Mouse (Mus musculus) ES-Bruce4 (cell line): ENCODE measurements at regions not wholly inside any gene's neighbourhood (a gene's known extent, or its start where the extent isn't known, plus 50 kb on each side); places are given as distances from the start of the nearest gene placed in this dataset.

ENCODE experiments used
- H3K27ac ChIP-seq: 2 replicates; pipeline ENCODE4 v1.5.1; 2012; ENCODE audit warnings: low read length, inconsistent platforms; ENCODE audit not compliant: insufficient read depth
- H3K27me3 ChIP-seq: 2 replicates; pipeline ENCODE4 v1.6.1; 2012; ENCODE audit warnings: mild to moderate bottlenecking, low read length, inconsistent platforms; ENCODE audit not compliant: control insufficient read depth, poor library complexity, insufficient read depth, severe bottlenecking
- H3K36me3 ChIP-seq: 2 replicates; pipeline ENCODE4 v1.6.1; 2012; ENCODE audit warnings: inconsistent platforms, mild to moderate bottlenecking, low read length, moderate library complexity; ENCODE audit not compliant: control insufficient read depth, poor library complexity, insufficient read depth, severe bottlenecking
- H3K4me1 ChIP-seq: one replicate; pipeline ENCODE4 v1.8.1; 2011; ENCODE audit warnings: low read length; ENCODE audit not compliant: control insufficient read depth, insufficient read depth
- H3K4me3 ChIP-seq: 2 replicates; pipeline ENCODE4 v1.5.1; 2011; ENCODE audit warnings: low read depth, mild to moderate bottlenecking, low read length
- H3K9ac ChIP-seq: 2 replicates; pipeline ENCODE4 v1.6.1; 2012; ENCODE audit warnings: low read depth, mild to moderate bottlenecking, inconsistent platforms; ENCODE audit not compliant: poor library complexity, severe bottlenecking
- H3K9me3 ChIP-seq: replicated peaks from 2 replicates; pipeline ENCODE4 v1.6.1; 2012; ENCODE audit warnings: mild to moderate bottlenecking, low read length, inconsistent platforms; ENCODE audit not compliant: control insufficient read depth, poor library complexity, insufficient read depth, severe bottlenecking
- CTCF ChIP-seq: IDR thresholded peaks from one replicate; pipeline ENCODE4 v1.8.1; 2011; ENCODE audit warnings: low read depth, low read length
- EP300 ChIP-seq: IDR thresholded peaks from 2 replicates; pipeline ENCODE4 v1.6.1; 2011; ENCODE audit warnings: low read depth, low read length; ENCODE audit not compliant: insufficient read depth
- POLR2A ChIP-seq: IDR thresholded peaks from one replicate; pipeline ENCODE4 v1.8.1; 2011; ENCODE audit warnings: low read length; ENCODE audit not compliant: insufficient read depth

DNA sequence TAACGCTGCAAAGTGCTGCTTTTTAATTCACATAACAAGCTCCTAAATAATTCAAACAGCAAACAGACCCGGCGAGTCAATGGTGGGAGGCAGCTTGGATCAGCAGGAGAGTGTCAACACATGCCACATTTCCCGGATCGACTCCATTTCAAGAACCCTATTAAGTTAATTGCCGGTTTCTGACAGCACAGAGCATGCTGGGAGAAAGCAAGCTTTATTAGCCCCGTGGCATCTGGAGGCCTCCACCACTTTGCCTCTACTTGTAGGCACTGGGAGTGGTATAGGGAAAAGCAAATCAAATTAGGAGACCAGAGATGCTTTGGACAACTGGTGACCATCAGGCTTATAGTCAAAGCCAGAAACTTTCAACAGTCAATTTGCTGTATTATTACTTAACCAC, 188.5 kb downstream of the Emx2 start:
- Histone ChIP-seq H3K27me3 (no peaks in the 10 kb centered on the region), H3K4me1 (no peaks in the 10 kb centered on the region), H3K9me3 (no peaks in the 10 kb centered on the region), H3K36me3 (no peaks in the 10 kb centered on the region), H3K4me3 (no peak overlapping the region), H3K9ac (no peak overlapping the region), H3K27ac (no peak overlapping the region)
- TF ChIP-seq POLR2A: no peak
- TF ChIP-seq CTCF: no peak
- TF ChIP-seq EP300: no peak

DNA sequence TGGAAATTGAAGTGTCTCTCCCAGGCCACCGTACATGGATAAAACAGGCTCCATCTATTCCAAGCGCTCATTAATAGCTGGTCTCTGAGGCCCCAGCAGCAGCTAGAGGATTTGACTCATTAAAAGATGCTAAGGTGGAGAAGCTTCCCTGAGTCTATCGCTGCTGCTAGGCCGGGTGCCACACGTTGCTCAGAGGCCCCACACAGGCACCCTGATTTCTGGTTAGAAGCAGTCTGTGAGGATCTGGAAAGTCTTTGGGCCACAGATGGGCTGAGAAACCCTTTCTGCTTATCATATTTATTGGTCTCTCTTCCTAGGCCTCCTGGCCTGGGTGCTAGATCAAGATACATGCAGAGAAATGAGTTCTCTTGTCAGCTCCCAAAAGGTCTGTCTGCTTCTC, 191.2 kb downstream of the Emx2 start:
- Histone ChIP-seq H3K9ac (no peak overlapping the region), H3K36me3 (no peaks in the 10 kb centered on the region), H3K4me1 (no peaks in the 10 kb centered on the region), H3K4me3 (no peak overlapping the region), H3K27ac (no peak overlapping the region), H3K27me3 (no peaks in the 10 kb centered on the region), H3K9me3 (no peaks in the 10 kb centered on the region)
- TF ChIP-seq CTCF (no peak), EP300 (no peak), POLR2A (no peak)

DNA sequence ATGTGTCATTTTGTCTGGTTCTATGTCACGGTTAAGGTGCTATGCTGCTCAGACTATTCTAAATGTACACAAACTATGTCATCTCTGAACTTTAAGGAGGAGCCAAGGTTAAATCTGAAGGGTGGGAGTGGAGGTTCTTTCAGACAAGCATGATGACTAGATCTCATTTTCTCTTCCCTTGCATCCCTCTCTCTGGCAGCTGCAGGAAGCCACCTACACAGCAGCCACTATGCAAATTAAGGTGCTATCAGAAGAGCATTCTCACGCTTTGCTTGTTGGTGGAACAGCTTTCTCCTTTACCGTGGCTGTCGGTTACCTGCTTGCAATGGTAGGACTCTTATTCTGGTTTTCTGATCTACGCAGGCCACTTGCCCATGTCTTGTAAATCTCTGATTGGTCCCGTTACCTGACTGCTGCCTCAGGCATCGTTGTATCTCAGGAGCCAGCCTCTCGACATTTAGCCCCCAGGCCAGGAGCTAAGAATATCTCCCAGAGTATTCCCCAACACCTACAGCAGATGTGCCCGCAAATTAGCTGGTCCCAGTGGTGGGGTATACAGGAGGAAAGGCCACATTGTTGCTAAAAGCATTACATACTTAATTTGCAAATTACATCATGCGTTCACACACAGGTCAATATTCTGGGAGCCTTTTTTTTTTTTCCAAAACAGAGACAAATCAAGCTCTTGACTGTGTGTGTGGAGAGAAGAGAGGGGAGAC, 192.6 kb downstream of the Emx2 start:
- no peaks in the 10 kb centered on the region for H3K27me3 ChIP-seq
- no peak overlapping the region for H3K27ac ChIP-seq
- TF ChIP-seq EP300 (no peak), POLR2A (no peak), CTCF (no peak)
- H3K9ac ChIP-seq: no peak overlapping the region
- H3K9me3 ChIP-seq: no peaks in the 10 kb centered on the region
- H3K4me1 ChIP-seq: no peaks in the 10 kb centered on the region
- H3K4me3 ChIP-seq: no peak overlapping the region
- H3K36me3 ChIP-seq: no peaks in the 10 kb centered on the region

DNA sequence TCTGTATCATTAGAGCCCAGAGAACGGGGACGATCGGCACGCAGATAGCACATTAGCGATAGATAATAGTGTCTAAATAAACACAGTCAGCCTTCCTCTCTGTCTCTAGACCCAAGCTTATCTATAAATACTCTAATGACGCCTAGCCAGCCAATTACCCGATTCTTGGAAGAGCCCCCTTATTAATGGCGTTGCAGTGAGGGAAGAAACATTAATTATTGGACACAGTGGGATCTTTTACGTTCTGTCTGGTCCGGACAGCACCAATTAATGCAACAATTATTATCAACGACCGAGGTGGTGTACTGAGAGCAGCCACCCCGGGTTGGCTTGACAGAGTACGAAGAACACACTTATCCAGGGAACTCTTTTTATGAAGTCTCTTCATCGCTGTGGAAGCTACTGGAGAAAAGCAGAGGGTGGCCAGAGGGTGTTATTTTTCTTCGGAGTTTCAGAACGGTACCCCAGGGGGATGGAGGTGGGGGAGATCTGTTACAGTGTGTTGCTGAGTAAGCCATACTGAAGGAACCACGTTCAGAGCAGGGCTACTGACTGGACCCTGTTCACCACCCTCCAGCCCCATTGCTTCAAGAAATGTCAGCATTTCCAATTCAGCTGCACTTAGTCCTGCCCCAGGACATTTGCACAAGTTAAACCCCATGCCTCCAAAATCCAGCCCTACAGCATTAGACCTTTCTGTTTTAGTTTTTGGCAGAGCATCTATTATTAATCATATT, 195.6 kb downstream of the Emx2 start:
- Histone ChIP-seq H3K9me3 (no peaks in the 10 kb centered on the region), H3K27ac (no peak overlapping the region), H3K27me3 (no peaks in the 10 kb centered on the region), H3K4me3 (no peak overlapping the region), H3K4me1 (no peaks in the 10 kb centered on the region), H3K9ac (no peak overlapping the region), H3K36me3 (no peaks in the 10 kb centered on the region)
- TF ChIP-seq EP300 (no peak), POLR2A (no peak), CTCF (no peak)

DNA sequence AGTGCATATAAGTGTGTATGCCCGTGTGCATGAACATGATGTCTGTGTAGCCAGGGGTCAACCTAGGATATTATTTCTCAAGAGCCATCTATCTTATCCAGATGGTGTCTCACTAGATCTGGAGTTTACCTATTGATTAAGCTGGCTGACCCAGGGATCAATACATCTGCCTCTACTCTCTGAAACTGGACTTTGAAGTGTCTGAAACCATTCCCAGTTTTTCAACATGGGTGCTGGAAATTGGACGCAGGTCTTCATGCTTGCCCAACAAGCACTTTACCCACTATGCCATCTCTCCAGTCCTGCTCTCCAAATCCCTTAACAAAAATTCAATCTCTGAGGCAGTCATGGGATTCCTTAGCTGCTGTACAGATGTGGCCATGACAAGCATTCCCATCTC, 197.1 kb downstream of the Emx2 start:
- H3K36me3 ChIP-seq: no peaks in the 10 kb centered on the region
- H3K27ac ChIP-seq: no peak overlapping the region
- no peaks in the 10 kb centered on the region for H3K9me3 ChIP-seq
- H3K9ac ChIP-seq: no peak overlapping the region
- no peaks in the 10 kb centered on the region for H3K4me1 ChIP-seq
- H3K27me3 ChIP-seq: no peaks in the 10 kb centered on the region
- H3K4me3 ChIP-seq: no peak overlapping the region
- no peak for TF ChIP-seq CTCF
- TF ChIP-seq EP300: no peak
- TF ChIP-seq POLR2A: no peak

DNA sequence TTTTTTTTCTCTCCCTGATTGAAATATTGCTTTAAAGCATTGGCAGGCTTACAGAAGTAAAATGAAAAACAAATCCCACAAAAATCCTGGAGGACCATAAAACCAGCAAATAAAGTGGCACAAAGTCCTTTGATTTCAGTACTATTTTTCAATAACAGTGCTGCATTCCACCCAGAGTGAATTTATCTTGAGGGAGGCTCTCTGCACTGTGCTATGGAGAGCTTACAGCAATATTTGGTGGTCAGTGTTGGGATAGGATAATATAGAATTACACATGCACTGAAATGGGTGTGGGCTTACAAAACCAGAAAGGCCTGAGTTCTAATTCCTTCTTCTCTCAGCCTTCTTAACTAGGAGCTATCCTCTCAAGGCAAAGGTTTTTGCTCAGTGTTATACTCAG, 211.6 kb downstream of the Emx2 start:
- TF ChIP-seq POLR2A: no peak
- TF ChIP-seq EP300: no peak
- TF ChIP-seq CTCF: no peak
- no peaks in the 10 kb centered on the region for H3K36me3 ChIP-seq
- no peaks in the 10 kb centered on the region for H3K27me3 ChIP-seq
- no peak overlapping the region for H3K4me3 ChIP-seq
- no peak overlapping the region for H3K27ac ChIP-seq
- no peaks in the 10 kb centered on the region for H3K4me1 ChIP-seq
- no peak overlapping the region for H3K9ac ChIP-seq
- H3K9me3 ChIP-seq: peaks cover 19% of the 10 kb centered on the region
